Mouse (Mus musculus) right cerebral cortex, postnatal 10 days (tissue): Measurements from ENCODE around the gene Dcdc2a.

Experiments used
- DNase-seq, 2 experiments: peaks; one replicate each; pipeline ENCODE4 v3.0.0; 2021; ENCODE audit warnings: low spot score in 2 of 2

Gene Dcdc2a

GRCm38 (mm10) chr13:25094381-25094780, 38.6 kb downstream of the Dcdc2a start:
- no peak for DNase-seq

- no peak for DNase-seq
Measured at GRCm38 (mm10) chr13:25097348-25097747, 41.5 kb downstream of the Dcdc2a start.

- DNase-seq: no peak
Measured at GRCm38 (mm10) chr13:25098578-25098977, 42.8 kb downstream of the Dcdc2a start.

GRCm38 (mm10) chr13:25099508-25099907, 43.7 kb downstream of the Dcdc2a start:
- peak in 1 of 2 experiments; percentile 44 for DNase-seq

- no peak for DNase-seq
Measured at GRCm38 (mm10) chr13:25100581-25100980, 44.8 kb downstream of the Dcdc2a start.

- DNase-seq: no peak
Measured at GRCm38 (mm10) chr13:25105671-25106070, 49.9 kb downstream of the Dcdc2a start.

GRCm38 (mm10) chr13:25106740-25107139, 50.9 kb downstream of the Dcdc2a start:
- DNase-seq: no peak

- no peak for DNase-seq
Measured at GRCm38 (mm10) chr13:25108353-25108752, 52.5 kb downstream of the Dcdc2a start.

GRCm38 (mm10) chr13:25110592-25111095, 54.8 kb downstream of the Dcdc2a start:
- no peak for DNase-seq

GRCm38 (mm10) chr13:25115429-25115881, 59.7 kb downstream of the Dcdc2a start:
- peak; percentile 80 to 85 for DNase-seq

GRCm38 (mm10) chr13:25115971-25116370, 60.2 kb downstream of the Dcdc2a start:
- DNase-seq: peak; percentile 57 to 65

- no peak for DNase-seq
Measured at GRCm38 (mm10) chr13:25122740-25123335, 67.0 kb downstream of the Dcdc2a start.

- peak in 1 of 2 experiments; percentile 39 for DNase-seq
Measured at GRCm38 (mm10) chr13:25127216-25127615, 71.4 kb downstream of the Dcdc2a start.

GRCm38 (mm10) chr13:25127806-25128205, 72.0 kb downstream of the Dcdc2a start:
- no peak for DNase-seq

GRCm38 (mm10) chr13:25128766-25129165, 73.0 kb downstream of the Dcdc2a start:
- DNase-seq: no peak

GRCm38 (mm10) chr13:25143066-25143465, 87.3 kb downstream of the Dcdc2a start:
- no peak for DNase-seq

GRCm38 (mm10) chr13:25144093-25144492, 88.3 kb downstream of the Dcdc2a start:
- DNase-seq: no peak

GRCm38 (mm10) chr13:25146232-25146631, 90.4 kb downstream of the Dcdc2a start:
- no peak for DNase-seq

- no peak for DNase-seq
Measured at GRCm38 (mm10) chr13:25150154-25150781, 94.5 kb downstream of the Dcdc2a start.

GRCm38 (mm10) chr13:25150861-25151260, 95.1 kb downstream of the Dcdc2a start:
- no peak for DNase-seq

- no peak for DNase-seq
Measured at GRCm38 (mm10) chr13:25159917-25160316, 104.1 kb downstream of the Dcdc2a start.

GRCm38 (mm10) chr13:25160804-25161203, 105.0 kb downstream of the Dcdc2a start:
- no peak for DNase-seq

GRCm38 (mm10) chr13:25162594-25162993, 106.8 kb downstream of the Dcdc2a start:
- DNase-seq: no peak
